Mouse (Mus musculus) testis, adult 2 months (tissue): ENCODE data around the gene Csrp2.

ENCODE experiments used
- CTCF ChIP-seq: fragments of 200-500 bp; IDR thresholded peaks from 2 replicates; pipeline ENCODE4 v1.5.1; 2012; ENCODE audit warnings: low read depth, mild to moderate bottlenecking, inconsistent platforms, low read length, moderate library complexity; ENCODE audit not compliant: control insufficient read depth, insufficient read depth, insufficient replicate concordance
- POLR2A ChIP-seq: fragments of 200-500 bp; IDR thresholded peaks from 2 replicates; pipeline ENCODE4 v1.6.1; 2012; ENCODE audit warnings: low read depth, mild to moderate bottlenecking, inconsistent platforms, low read length, moderate library complexity; ENCODE audit not compliant: control insufficient read depth

DNA sequence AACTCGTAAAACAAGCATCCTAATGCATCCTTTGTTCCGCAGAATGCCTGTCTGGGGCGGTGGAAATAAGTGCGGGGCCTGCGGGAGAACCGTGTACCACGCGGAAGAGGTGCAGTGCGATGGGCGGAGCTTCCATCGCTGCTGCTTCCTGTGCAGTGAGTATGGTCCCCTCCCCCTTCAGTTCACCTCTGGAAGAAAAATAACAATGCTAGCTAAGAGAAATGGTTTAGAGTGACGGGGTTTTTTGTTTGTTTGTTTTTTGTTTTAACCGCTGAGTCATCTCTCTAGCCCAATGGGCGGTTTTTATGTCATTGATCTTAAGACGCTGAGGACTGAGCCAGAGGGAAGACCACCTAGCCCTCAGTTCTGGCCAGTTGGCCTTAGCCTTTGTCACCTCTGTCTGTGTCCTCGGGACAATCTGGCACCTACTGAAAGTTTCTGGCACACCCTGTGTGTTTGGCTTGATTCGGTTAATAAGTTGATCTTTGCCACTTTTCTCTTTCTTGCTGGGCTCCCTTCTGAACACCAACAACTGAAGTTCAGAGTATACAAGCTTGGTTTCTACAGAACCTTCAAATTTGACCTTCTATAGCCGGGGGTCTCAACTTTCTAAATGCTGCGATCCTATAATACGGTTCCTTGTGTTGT is 12.4 kb downstream of the Csrp2 start:
- TF ChIP-seq CTCF (no peak), POLR2A (no peak)
